Mouse (Mus musculus): ENCODE measurements at regions not wholly inside any gene's neighbourhood (a gene's known extent, or its start where the extent isn't known, plus 50 kb on each side); places are given as distances from the start of the nearest gene placed in this dataset.

DNA sequence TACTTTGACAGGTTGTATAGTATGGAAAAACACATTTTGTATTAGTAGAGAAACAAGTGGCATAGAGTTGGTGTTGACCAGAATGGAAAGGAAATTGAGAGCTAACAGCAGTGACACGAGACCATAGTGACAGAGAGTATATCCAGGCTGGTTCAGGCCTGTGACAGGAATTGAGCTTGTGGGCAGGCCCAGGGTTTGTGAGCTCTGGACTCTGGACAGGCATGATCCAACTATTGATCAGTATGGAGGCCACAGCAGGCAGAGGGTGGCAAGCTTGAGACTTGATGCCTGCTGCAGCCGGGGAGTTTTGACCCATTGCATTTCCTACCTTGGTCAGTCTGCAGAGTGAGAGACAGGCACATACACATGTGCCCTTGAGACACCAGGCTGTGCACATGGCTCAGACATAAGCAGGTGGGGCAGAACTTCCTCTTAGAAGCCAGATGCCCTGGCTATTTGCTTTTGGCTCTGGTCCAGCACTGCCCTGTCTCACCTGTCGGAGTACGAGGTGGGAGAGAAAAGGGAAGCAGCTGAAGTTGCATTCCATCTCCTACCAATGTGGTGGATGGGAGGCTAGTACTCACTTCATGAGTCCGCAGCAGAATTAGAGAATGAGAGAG lies 1006.2 kb upstream of the Cdh20 start:
- no peak for DNase-seq (ENCODE audit: low read depth, low spot score)

DNA sequence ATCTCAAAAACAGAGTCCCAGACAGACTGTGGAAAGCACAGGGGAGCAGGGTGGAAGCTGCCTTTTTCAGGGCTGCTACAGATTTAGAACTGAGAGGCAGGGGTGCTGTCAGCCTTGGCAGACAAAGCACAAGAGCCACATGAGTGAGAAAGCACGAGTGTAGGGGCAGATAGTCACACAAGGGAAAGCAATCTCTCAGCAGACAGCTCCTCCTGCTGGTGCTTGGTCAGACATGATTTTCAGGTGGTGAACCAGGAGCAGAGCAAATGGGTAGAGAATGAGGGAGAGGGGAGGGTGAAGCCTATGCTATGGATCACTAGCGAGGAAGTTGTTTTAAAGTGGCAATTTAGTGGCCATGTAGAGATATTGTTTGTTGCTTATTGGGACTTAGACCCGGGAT lies 1005.6 kb upstream of the Cdh20 start:
- peak; percentile 1 for DNase-seq (ENCODE audit: low read depth, low spot score)

DNA sequence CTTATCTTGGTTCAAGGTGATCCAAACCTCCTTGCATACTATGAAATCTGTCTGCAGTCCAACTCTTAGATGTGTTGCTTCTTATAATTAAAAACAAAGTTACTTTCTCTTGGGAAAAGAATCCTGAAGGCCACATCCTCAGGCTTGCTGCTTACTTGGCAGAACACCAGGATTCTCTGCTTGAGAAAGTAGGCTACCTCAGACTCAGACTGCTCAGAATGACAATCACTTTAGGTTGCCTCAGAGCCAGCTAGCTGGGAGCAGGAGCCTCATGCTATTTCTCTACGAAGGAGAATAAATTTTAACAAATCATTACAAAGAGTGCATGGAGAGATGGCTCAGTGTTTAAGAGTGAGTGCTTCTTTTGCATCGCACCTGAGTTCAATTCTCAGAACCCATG lies 1001.0 kb upstream of the Cdh20 start:
- no peak for DNase-seq (ENCODE audit: low read depth, low spot score)

DNA sequence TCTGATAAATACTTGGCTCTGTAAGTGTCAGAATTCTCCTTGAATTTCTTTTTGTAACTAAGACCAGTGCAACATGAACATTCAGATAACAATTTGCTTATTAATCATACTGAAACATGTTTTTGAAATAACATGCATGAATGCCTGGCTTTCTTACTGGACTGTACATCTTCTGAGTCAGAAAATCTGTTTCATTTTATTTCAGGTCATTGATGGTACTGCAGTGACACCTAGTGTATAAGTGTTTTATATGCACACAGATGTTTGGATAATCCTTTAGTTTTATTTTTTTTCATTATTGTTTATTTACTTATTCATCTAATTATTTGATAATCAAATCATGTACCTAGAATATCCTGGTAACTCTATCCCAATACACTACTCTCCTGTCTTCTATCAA lies 983.6 kb upstream of the Cdh20 start:
- no peak for DNase-seq (ENCODE audit: low read depth, low spot score)

DNA sequence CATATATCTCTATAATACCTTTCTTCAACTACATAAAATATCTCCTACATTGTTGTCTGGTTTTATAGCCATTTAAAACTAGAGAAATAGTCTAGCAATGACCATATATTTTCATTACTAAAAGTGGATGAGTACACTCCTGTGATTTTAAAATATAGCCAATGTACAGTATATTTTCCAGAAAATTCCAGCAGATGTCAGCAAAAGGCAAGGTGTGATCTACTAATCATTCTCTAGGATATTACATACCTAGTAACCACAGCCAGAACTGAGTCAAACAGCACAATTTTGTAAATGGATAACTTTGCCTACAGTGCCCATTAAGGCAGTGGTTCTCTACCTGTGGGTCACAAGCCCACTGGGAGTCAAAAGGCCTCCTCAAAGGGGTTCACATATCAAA lies 972.0 kb upstream of the Cdh20 start:
- DNase-seq (ENCODE audit: low read depth, low spot score), result no peak

DNA sequence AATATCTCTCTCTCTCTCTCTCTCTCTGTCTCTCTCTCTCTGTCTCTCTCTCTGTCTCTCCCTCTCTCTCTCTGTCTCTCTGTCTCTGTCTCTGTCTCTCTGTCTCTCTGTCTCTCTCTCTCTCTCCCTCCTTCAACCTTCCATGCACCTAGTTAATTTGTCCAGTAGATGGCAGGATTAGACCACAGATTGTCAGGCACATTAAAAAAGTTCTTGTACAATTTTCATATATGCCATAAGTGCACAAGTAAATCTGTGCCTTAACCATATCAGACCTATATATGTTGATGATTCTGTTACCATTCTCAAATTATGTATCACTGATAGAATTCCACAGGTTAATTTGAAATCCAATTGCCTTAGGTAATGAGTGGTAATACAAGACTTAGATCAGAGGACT lies 969.0 kb upstream of the Cdh20 start:
- no peak for DNase-seq (ENCODE audit: low read depth, low spot score)

DNA sequence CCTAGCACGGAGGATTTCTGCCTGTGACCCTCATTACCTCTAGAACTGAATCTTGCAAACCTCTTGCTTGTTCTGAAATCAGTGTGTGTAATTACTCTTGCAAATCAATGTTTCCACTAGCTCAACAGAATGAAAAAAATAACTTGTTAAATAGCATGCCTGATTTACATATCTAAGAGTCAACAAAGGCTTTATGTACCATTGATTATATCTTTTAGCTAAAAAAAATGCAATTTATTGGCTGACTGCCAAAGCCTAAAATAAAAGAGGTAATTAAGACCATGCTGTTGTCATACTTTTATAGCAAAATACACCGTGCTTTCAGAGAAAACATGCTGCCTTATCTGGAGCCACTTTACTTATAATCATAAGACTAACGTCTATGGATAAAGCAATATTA lies 950.4 kb upstream of the Cdh20 start:
- DNase-seq (ENCODE audit: low read depth, low spot score), result no peak
